22 mouse cellular contexts compared by ENCODE assay signal in genomic region chr15:12506085-12506484, GRCm38 (mm10).
A peak's percentile ranks its signal among the peaks of the same experiment; 100 is the strongest.
DNase-seq lines count a peak whose midpoint lies in the region; ATAC-seq and TF ChIP-seq lines count a peak whose summit lies in the region.
"Had no signal": no experiment of that assay in that cellular context is flagged by ENCODE, and none has a peak within 500 bp of the region (broad histone marks: within the 10 kb centered on the region; RNA-seq: fewer than 3 reads in every experiment).

No protein-coding gene starts in this region.

- no peak overlapping the region for H3K27ac ChIP-seq in forebrain, embryonic 11.5 days (ENCODE audit: low read depth, low read length)
- H3K27ac ChIP-seq in forebrain, postnatal 0 days (ENCODE audit: low read depth, low read length), result no peak overlapping the region
- peak overlapping the region; percentile 66 for H3K27ac ChIP-seq in hindbrain, embryonic 13.5 days
- peak overlapping the region; percentile 58; the same call in 1 of the 2 replicates for H3K27ac ChIP-seq in midbrain, embryonic 13.5 days
- no peak overlapping the region for H3K27ac ChIP-seq in neural tube, embryonic 15.5 days (replicated peaks)
- H3K27ac ChIP-seq in heart, embryonic 11.5 days (ENCODE audit: low read depth, low read length), result no peak overlapping the region
- no peak overlapping the region for H3K27ac ChIP-seq in left cerebral cortex, adult 2 months
- H3K27ac ChIP-seq: embryonic facial prominence, embryonic 15.5 days; liver, embryonic 13.5 days; lung, embryonic 15.5 days; stomach, postnatal 0 days had no signal

- no peak overlapping the region for H3K4me3 ChIP-seq in forebrain, embryonic 11.5 days (ENCODE audit: low read depth, low read length)
- H3K4me3 ChIP-seq in forebrain, postnatal 0 days (ENCODE audit: low read depth, low read length), result no peak overlapping the region
- no peak overlapping the region for H3K4me3 ChIP-seq in hindbrain, embryonic 13.5 days
- no peak overlapping the region for H3K4me3 ChIP-seq in midbrain, embryonic 13.5 days (replicated peaks)
- H3K4me3 ChIP-seq in neural tube, embryonic 15.5 days (replicated peaks), result no peak overlapping the region
- H3K4me3 ChIP-seq in heart, embryonic 11.5 days (ENCODE audit: low read depth, low read length), result no peak overlapping the region
- H3K4me3 ChIP-seq in left cerebral cortex, adult 2 months, result no peak overlapping the region
- H3K4me3 ChIP-seq: embryonic facial prominence, embryonic 15.5 days; heart, embryonic 12.5 days; limb, embryonic 10.5 days; liver, embryonic 13.5 days; lung, embryonic 15.5 days had no signal

- ATAC-seq in forebrain, embryonic 11.5 days (replicated peaks; ENCODE audit: low FRiP score), result 0 out of 2 replicates have a peak, but pooled peaks have one; percentile 21
- no peak for ATAC-seq in forebrain, postnatal 0 days
- peak; percentile 80 for ATAC-seq in hindbrain, embryonic 13.5 days (ENCODE audit: low FRiP score)
- ATAC-seq in midbrain, embryonic 13.5 days, result peak; percentile 41; the same call in 1 of the 2 replicates
- ATAC-seq in neural tube, embryonic 15.5 days (ENCODE audit: low FRiP score), result peak; percentile 76
- no peak for ATAC-seq in heart, embryonic 11.5 days (replicated peaks; ENCODE audit: insufficient number of reproducible peaks, low FRiP score, low TSS enrichment)
- ATAC-seq: intestine, embryonic 16.5 days had no signal

- H3K4me1 ChIP-seq in forebrain, embryonic 11.5 days (replicated peaks; ENCODE audit: control insufficient read depth, insufficient read depth, low read length), result no peaks in the 10 kb centered on the region; the same call in 1 of the 2 replicates
- no peaks in the 10 kb centered on the region for H3K4me1 ChIP-seq in forebrain, postnatal 0 days (ENCODE audit: insufficient read depth)
- H3K4me1 ChIP-seq in hindbrain, embryonic 13.5 days (replicated peaks), result peaks cover 32% of the 10 kb centered on the region
- H3K4me1 ChIP-seq in midbrain, embryonic 13.5 days (replicated peaks), result peaks cover 34% of the 10 kb centered on the region
- H3K4me1 ChIP-seq in neural tube, embryonic 15.5 days, result peaks cover 35% of the 10 kb centered on the region
- H3K4me1 ChIP-seq in heart, embryonic 11.5 days (ENCODE audit: control insufficient read depth, insufficient read depth, low read length), result peaks cover 6% of the 10 kb centered on the region; the same call in 1 of the 2 replicates
- H3K4me1 ChIP-seq: embryonic facial prominence, embryonic 15.5 days; lung, embryonic 15.5 days had no signal

- DNase-seq in forebrain, embryonic 11.5 days (ENCODE audit: low spot score), result no peak
- no peak for DNase-seq in forebrain, postnatal 0 days
- DNase-seq in left cerebral cortex, adult 2 months (ENCODE audit: extremely low spot score in 1 of 2, low spot score in 2 of 2), result no peak
- no peak for DNase-seq in B cell, adult 2 months
- DNase-seq: adrenal gland, postnatal 25 days; cerebellum, postnatal 10 days; embryo, embryonic 11 days; heart, postnatal 36 days; liver, embryonic 13.5 days; right cerebral cortex, postnatal 25 days; thymus, postnatal 36 days had no signal

- no peak overlapping the region for H3K9ac ChIP-seq in forebrain, embryonic 11.5 days (ENCODE audit: low read length)
- no peak overlapping the region for H3K9ac ChIP-seq in forebrain, postnatal 0 days
- H3K9ac ChIP-seq in hindbrain, embryonic 13.5 days, result no peak overlapping the region
- no peak overlapping the region for H3K9ac ChIP-seq in midbrain, embryonic 13.5 days (replicated peaks)
- H3K9ac ChIP-seq in neural tube, embryonic 15.5 days (replicated peaks), result no peak overlapping the region
- no peak overlapping the region for H3K9ac ChIP-seq in heart, embryonic 11.5 days (ENCODE audit: low read depth, low read length)
- H3K9ac ChIP-seq: embryonic facial prominence, embryonic 15.5 days; heart, embryonic 12.5 days; liver, embryonic 13.5 days; lung, embryonic 15.5 days had no signal

- TF ChIP-seq CTCF in forebrain, postnatal 0 days (IDR thresholded peaks at IDR 0.05; ENCODE audit: low read depth), result no peak
- no peak for TF ChIP-seq CTCF in left cerebral cortex, adult 2 months (IDR thresholded peaks at IDR 0.05)

- intact Hi-C loops in left cerebral cortex, adult 2 months (cut with DNase I), result no loop called here

- no peaks in the 10 kb centered on the region for H3K36me3 ChIP-seq in forebrain, embryonic 11.5 days (ENCODE audit: control insufficient read depth, insufficient read depth, low read length)
- no peaks in the 10 kb centered on the region for H3K36me3 ChIP-seq in forebrain, postnatal 0 days (ENCODE audit: insufficient read depth)
- no peaks in the 10 kb centered on the region for H3K36me3 ChIP-seq in hindbrain, embryonic 13.5 days
- H3K36me3 ChIP-seq in midbrain, embryonic 13.5 days, result no peaks in the 10 kb centered on the region
- no peaks in the 10 kb centered on the region for H3K36me3 ChIP-seq in neural tube, embryonic 15.5 days
- no peaks in the 10 kb centered on the region for H3K36me3 ChIP-seq in heart, embryonic 11.5 days (ENCODE audit: control insufficient read depth, insufficient read depth, low read length)
- H3K36me3 ChIP-seq: embryonic facial prominence, embryonic 15.5 days; heart, embryonic 12.5 days; limb, embryonic 10.5 days; liver, embryonic 13.5 days; lung, embryonic 15.5 days had no signal

- H3K9me3 ChIP-seq in forebrain, embryonic 11.5 days (ENCODE audit: control insufficient read depth, low read length), result no peaks in the 10 kb centered on the region
- no peaks in the 10 kb centered on the region for H3K9me3 ChIP-seq in forebrain, postnatal 0 days (ENCODE audit: low read length)
- H3K9me3 ChIP-seq in hindbrain, embryonic 13.5 days, result no peaks in the 10 kb centered on the region
- no peaks in the 10 kb centered on the region for H3K9me3 ChIP-seq in midbrain, embryonic 13.5 days
- H3K9me3 ChIP-seq in neural tube, embryonic 15.5 days (replicated peaks), result no peaks in the 10 kb centered on the region
- no peaks in the 10 kb centered on the region for H3K9me3 ChIP-seq in heart, embryonic 11.5 days (replicated peaks; ENCODE audit: control insufficient read depth, low read length)
- H3K9me3 ChIP-seq: embryonic facial prominence, embryonic 15.5 days; heart, embryonic 12.5 days; limb, embryonic 10.5 days; liver, embryonic 13.5 days; lung, embryonic 15.5 days had no signal

- no peak overlapping the region for H3K4me2 ChIP-seq in forebrain, embryonic 11.5 days (ENCODE audit: low read depth, low read length, severe bottlenecking)
- no peak overlapping the region for H3K4me2 ChIP-seq in forebrain, postnatal 0 days (ENCODE audit: low read depth)
- peak overlapping the region; percentile 19; the same call in 1 of the 2 replicates for H3K4me2 ChIP-seq in hindbrain, embryonic 13.5 days
- H3K4me2 ChIP-seq in midbrain, embryonic 13.5 days (replicated peaks), result no peak overlapping the region
- H3K4me2 ChIP-seq in neural tube, embryonic 15.5 days, result no peak overlapping the region
- H3K4me2 ChIP-seq in heart, embryonic 11.5 days, result no peak overlapping the region
- H3K4me2 ChIP-seq: embryonic facial prominence, embryonic 15.5 days; heart, embryonic 12.5 days; liver, embryonic 13.5 days; lung, embryonic 15.5 days had no signal

- WGBS in forebrain, embryonic 11.5 days, result 47% methylated on average over 4 of the region's 4 CpGs
- 35% methylated on average over 4 of the region's 4 CpGs for whole genome bisulfite sequencing in forebrain, postnatal 0 days
- WGBS in hindbrain, embryonic 13.5 days, result 17% methylated on average over 4 of the region's 4 CpGs
- WGBS in midbrain, embryonic 13.5 days, result 17% methylated on average over 4 of the region's 4 CpGs
- 27% methylated on average over 4 of the region's 4 CpGs for WGBS in neural tube, embryonic 15.5 days
- 71% methylated on average over 4 of the region's 4 CpGs for WGBS in heart, embryonic 11.5 days (ENCODE audit: insufficient replicate concordance)

- H3K27me3 ChIP-seq in forebrain, embryonic 11.5 days (ENCODE audit: control insufficient read depth, insufficient read depth, low read length), result no peaks in the 10 kb centered on the region
- no peaks in the 10 kb centered on the region for H3K27me3 ChIP-seq in forebrain, postnatal 0 days (ENCODE audit: insufficient read depth, low read length)
- no peaks in the 10 kb centered on the region for H3K27me3 ChIP-seq in hindbrain, embryonic 13.5 days
- no peaks in the 10 kb centered on the region for H3K27me3 ChIP-seq in midbrain, embryonic 13.5 days
- H3K27me3 ChIP-seq in neural tube, embryonic 15.5 days (replicated peaks), result no peaks in the 10 kb centered on the region
- H3K27me3 ChIP-seq in heart, embryonic 11.5 days (ENCODE audit: control insufficient read depth, insufficient read depth, low read length), result no peaks in the 10 kb centered on the region; the same call in 1 of the 2 replicates
- H3K27me3 ChIP-seq: CH12.LX; embryonic facial prominence, embryonic 15.5 days; heart, embryonic 12.5 days; liver, embryonic 13.5 days; lung, embryonic 15.5 days had no signal

Comparison
In these comparisons a context has a peak if more than half of its experiments do, and no peak if none do; other contexts are left out.
1. ATAC-seq: peak in forebrain, embryonic 11.5 days (single experiment), hindbrain, embryonic 13.5 days (single experiment), midbrain, embryonic 13.5 days (single experiment) and neural tube, embryonic 15.5 days (single experiment); none in forebrain, postnatal 0 days (single experiment) and heart, embryonic 11.5 days (single experiment).
2. H3K27ac ChIP-seq: peak in hindbrain, embryonic 13.5 days (single experiment) and midbrain, embryonic 13.5 days (single experiment); none in forebrain, embryonic 11.5 days (single experiment), forebrain, postnatal 0 days (single experiment), neural tube, embryonic 15.5 days (single experiment), heart, embryonic 11.5 days (single experiment) and left cerebral cortex, adult 2 months (single experiment).